Mouse (Mus musculus): ENCODE results near the gene Fth1. TPM values are rescaled to one million over a fixed set of nuclear protein-coding genes. Genes with fewer than 3 reads are reported as not detected.

Fth1 gene
- total RNA-seq, 1 experiment from 2014 or later, result 890 TPM

GRCm38 (mm10) chr19:9989171-9989883, 8.9 kb downstream of the Fth1 start:
- ATAC-seq (replicated peaks; ENCODE audit: low read depth, poor library complexity, severe bottlenecking), result peak; percentile 33; the same call in 1 of the 2 replicates

- no peak for ATAC-seq (replicated peaks; ENCODE audit: low read depth, poor library complexity, severe bottlenecking)
These were observed 9.5 kb downstream of the Fth1 start for GRCm38 (mm10) chr19:9989884-9990256.

DNA sequence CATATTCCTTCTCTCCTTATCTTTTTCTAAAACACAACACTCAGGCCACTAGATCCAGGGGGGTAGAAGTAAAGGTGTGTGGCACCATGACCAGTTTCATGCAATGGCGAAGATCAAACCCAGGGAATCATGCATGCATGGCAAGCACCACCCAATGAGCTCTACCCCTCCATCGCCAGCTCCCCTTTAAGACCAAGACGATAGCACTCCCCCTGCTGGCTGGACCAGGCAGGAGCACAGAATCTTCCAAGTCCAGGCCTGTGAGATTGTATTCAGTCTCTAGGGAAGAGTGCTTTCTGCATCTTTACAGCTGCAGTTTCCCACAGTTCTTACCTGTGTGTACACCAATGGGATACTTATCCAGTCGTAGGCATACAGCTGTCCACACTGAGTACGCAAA, 10.9 kb downstream of the Fth1 start:
- peak; percentile 64 for ATAC-seq (replicated peaks; ENCODE audit: low read depth, poor library complexity, severe bottlenecking)

GRCm38 (mm10) chr19:9992011-9992958, 11.9 kb downstream of the Fth1 start:
- ATAC-seq (replicated peaks; ENCODE audit: low read depth, poor library complexity, severe bottlenecking), result no peak

GRCm38 (mm10) chr19:9993036-9993656, 12.7 kb downstream of the Fth1 start:
- peak; percentile 82 for ATAC-seq (replicated peaks; ENCODE audit: low read depth, poor library complexity, severe bottlenecking)

- ATAC-seq (replicated peaks; ENCODE audit: low read depth, poor library complexity, severe bottlenecking), result no peak
These were observed 17.0 kb downstream of the Fth1 start for GRCm38 (mm10) chr19:9997204-9998062.

DNA sequence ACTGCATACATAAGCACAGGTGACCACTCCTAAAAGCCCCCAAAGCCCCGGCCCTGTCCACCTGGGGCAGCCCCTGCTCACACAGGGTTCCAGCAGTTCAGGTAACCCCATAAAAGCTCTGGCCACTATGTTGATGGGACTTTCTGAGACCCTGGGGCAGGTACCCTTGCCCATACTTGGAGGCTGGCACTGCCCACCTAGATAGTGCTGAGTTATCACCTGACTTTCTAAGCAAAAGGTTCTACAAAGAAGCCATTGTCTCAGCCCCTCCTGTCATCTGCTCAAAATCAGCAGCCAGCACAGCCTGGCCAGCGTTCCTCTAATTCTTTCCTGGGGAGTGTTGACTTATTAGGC, 17.6 kb downstream of the Fth1 start:
- no peak for ATAC-seq (replicated peaks; ENCODE audit: low read depth, poor library complexity, severe bottlenecking)

DNA sequence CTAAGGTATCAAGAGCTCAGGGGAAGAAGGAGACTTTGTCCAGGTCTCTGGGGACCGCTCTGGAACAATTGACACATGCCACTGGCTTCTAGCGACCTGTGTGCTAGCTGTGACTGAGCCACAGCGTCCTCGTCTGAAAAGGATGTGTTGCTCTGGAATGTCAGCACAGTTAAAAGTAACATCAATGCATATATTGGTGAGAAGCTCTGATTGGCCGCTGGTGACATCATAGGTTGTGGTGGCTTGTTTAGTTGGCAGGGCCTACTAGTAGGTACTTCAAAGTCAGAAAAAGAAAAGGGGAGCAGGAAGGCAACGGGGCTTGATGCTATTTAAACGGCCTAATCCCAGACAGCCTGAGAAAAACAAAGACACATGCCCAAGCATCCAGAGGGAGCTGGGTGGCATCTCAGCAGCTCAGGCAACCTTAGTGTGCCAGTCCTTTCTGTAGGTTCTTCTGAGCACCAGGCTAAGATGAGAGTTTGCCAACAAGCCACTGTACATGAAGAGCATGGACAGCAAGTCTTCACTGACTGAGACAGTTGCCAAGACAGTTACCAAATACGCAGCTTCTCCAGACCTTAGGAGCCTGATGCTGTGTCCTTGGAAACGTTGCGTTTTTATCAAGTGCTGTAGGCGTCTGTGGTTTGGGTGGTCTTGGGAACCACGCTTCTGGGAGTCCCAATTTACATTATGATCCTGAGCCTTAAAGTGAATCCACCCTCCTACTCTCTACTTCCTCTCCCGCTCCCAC, 18.5 kb downstream of the Fth1 start:
- no peak for ATAC-seq (replicated peaks; ENCODE audit: low read depth, poor library complexity, severe bottlenecking)

GRCm38 (mm10) chr19:10000330-10000729, 19.9 kb downstream of the Fth1 start:
- ATAC-seq (replicated peaks; ENCODE audit: low read depth, poor library complexity, severe bottlenecking), result peak; percentile 78

DNA sequence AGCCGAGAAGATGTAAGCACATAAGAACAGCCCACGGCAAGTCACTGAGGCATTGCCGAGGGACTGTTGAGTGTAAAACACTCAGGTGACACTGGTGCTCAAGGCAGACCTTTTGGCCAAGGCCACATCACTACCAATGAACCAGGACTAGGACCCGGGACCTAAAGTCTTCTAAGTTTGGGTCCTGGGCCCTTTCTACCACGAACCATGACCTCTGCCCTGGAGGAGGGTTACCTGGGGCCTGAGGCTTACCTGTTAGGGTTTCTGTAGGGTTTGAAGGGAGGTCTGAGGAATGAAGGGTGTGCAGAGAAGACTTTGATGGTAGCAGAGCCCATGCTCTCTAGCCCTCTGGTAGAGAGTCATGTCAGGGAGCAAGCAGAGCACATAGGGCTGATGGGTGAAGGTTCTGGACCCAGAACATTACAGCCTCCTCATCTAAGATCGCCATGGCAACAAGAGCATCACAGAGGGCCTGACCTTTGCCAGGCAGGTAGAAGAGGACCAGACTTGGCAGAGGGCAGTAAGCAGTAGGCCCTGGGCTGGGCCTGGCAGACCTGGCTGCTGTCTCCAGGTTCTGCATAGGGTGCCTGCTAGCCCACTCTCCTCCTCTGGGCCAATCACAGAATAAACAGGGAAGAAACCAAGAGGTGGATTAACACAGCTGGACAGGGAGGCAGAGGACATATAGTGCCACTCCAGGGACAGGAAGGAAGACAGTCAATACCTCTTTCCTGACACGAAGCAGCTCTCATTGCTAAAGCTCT, 21.0 kb downstream of the Fth1 start, which contains the start of the genes Best1 and Rab3il1:
Best1 (minus strand) TSS at position 428 of the 764 bp plus-strand sequence.
Rab3il1 (plus strand) TSS at position 464 of the 764 bp plus-strand sequence.
- no peak for ATAC-seq (replicated peaks; ENCODE audit: low read depth, poor library complexity, severe bottlenecking)

- no peak for ATAC-seq (replicated peaks; ENCODE audit: low read depth, poor library complexity, severe bottlenecking)
These were observed 23.3 kb downstream of the Fth1 start for GRCm38 (mm10) chr19:10003696-10004095.

DNA sequence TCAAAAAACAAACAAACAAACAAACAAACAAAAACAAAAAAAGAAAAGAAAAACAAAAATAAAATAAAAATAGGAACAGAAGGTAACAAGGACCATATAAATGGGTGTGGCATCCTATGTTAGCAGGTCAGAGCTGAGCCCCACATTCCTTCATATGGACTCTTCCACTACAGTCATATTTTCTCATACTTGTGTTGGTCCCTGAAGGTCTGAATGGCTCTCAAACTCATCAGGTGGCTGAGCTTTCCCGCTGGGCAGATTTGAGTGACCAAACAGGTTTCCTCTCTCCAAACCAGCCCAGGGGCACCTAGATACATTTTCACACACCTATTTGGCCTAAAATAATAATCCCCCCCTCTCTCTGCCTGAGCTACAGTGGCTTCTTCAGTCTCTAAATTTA, 31.0 kb downstream of the Fth1 start:
- ATAC-seq (replicated peaks; ENCODE audit: low read depth, poor library complexity, severe bottlenecking), result no peak

DNA sequence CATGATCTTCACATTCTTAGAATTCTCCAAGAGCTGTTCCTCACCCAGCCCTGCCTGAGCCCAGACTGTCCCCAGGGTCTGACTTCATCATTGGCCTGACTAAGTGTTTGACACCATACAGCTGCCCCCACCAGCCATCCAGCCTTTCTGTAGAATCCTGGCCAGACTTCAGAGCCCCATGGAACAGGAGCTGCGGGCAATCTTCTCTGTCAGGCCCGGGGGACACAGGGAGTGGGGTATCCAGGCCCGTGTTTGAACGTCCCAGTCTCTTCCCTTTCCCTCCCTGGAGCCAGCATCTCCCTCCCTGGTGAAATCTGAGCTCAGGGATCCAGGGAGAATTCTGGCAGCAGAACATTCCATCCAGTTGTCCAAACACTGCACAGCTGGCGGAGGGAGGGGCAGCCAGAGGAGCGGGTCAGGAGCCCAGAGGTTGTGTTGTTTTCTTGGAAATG, 32.5 kb downstream of the Fth1 start:
- no peak for ATAC-seq (replicated peaks; ENCODE audit: low read depth, poor library complexity, severe bottlenecking)

DNA sequence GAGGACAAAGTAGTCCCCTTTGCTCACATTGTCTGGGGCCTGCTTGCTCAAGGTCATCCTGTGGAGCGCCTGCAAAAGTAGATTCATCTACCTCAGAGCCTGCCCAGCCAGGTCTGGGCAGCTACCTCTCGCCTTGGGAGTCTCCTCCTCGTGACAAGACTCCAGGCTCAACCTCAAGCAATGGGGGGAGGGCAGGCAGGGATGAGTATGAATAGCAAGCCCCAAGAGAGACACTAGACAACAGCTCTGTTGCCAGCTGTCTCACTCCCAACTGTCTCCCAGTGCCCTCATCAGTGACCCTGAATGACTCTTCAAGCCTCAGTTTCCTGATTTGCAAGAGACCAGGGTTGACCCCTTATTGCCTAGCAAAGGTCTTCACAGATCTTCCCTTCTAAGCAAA, 33.0 kb downstream of the Fth1 start:
- ATAC-seq (replicated peaks; ENCODE audit: low read depth, poor library complexity, severe bottlenecking), result no peak

DNA sequence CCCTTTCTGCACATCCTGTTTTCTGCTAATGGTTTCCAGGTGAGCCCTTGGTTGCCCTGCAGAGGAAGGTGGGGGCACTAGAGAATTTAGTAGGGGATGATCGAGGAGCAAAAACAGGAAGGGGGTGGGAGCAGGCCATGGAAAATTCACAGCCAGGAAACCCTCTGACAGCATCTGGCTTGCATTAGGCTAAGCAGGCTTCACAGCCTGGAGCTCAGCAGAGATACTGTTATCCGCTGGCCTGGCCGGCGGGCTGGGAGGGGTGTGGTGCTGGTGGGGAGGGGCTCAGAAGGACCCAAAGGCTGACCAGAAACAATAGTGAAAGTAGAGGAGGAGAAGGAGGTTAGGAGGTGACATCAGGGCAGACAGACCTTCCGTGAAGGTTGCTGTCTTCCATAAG, 33.5 kb downstream of the Fth1 start:
- ATAC-seq (replicated peaks; ENCODE audit: low read depth, poor library complexity, severe bottlenecking), result no peak

- ATAC-seq (replicated peaks; ENCODE audit: low read depth, poor library complexity, severe bottlenecking), result peak; percentile 43
These were observed 34.4 kb downstream of the Fth1 start for GRCm38 (mm10) chr19:10014824-10015223.

- ATAC-seq (replicated peaks; ENCODE audit: low read depth, poor library complexity, severe bottlenecking), result no peak
These were observed 35.0 kb downstream of the Fth1 start for GRCm38 (mm10) chr19:10015442-10015841.

GRCm38 (mm10) chr19:10016151-10016550, 35.8 kb downstream of the Fth1 start:
- no peak for ATAC-seq (replicated peaks; ENCODE audit: low read depth, poor library complexity, severe bottlenecking)

Measured in common myeloid progenitor, adult 5-6 weeks (primary cell).